ENCODE assay signal across 13 mouse cellular contexts in the genomic region with DNA sequence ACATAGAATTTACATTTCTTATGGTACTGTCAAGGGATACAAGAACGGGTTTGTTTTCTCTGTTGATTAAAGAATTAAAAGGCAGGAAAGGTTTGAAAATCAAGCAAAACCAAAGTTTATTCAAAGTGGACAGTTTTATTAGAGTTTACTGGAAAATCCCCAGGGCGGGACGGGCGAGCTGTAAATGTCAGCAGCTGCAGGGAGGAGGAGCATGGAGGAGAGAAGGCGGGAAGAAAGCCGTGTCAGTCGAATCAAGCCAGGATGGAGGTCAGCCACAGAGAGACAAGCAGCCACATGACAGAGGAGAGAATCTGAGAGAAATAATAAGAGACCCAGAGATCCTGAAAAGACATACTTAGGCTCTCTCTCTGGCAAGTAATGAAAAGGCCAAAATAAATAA.
DNase-seq lines count a peak whose midpoint lies in the region; ATAC-seq and TF ChIP-seq lines count a peak whose summit lies in the region.
"Had no signal": no experiment of that assay in that cellular context is flagged by ENCODE, and none has a peak within 500 bp of the region (broad histone marks: within the 10 kb centered on the region; RNA-seq: fewer than 3 reads in every experiment).

No protein-coding gene starts in this region.

- H3K27me3 ChIP-seq in CH12.LX (replicated peaks), result no peaks in the 10 kb centered on the region
- H3K27me3 ChIP-seq in embryonic facial prominence, embryonic 14.5 days (replicated peaks; ENCODE audit: control insufficient read depth, insufficient read depth, low read length), result no peaks in the 10 kb centered on the region
- no peaks in the 10 kb centered on the region for H3K27me3 ChIP-seq in kidney, embryonic 16.5 days (ENCODE audit: insufficient read depth, low read length)
- no peaks in the 10 kb centered on the region for H3K27me3 ChIP-seq in liver, postnatal 0 days (ENCODE audit: insufficient read depth, low read length)
- H3K27me3 ChIP-seq: embryonic facial prominence, embryonic 12.5 days; midbrain, embryonic 12.5 days had no signal

- H3K27ac ChIP-seq in CH12.LX (ENCODE audit: insufficient read depth, low read depth), result no peak overlapping the region
- H3K27ac ChIP-seq in embryonic facial prominence, embryonic 14.5 days (replicated peaks; ENCODE audit: low read depth, low read length), result no peak overlapping the region
- H3K27ac ChIP-seq in kidney, embryonic 16.5 days (ENCODE audit: low read length), result no peak overlapping the region; the same call in 1 of the 2 replicates
- no peak overlapping the region for H3K27ac ChIP-seq in liver, postnatal 0 days (ENCODE audit: low read depth)
- H3K27ac ChIP-seq: embryonic facial prominence, embryonic 12.5 days; midbrain, embryonic 12.5 days had no signal

- 30% methylated on average over 7 of the region's 7 CpGs for WGBS in embryonic facial prominence, embryonic 14.5 days
- WGBS in kidney, embryonic 16.5 days, result 14% methylated on average over 7 of the region's 7 CpGs
- 56% methylated on average over 7 of the region's 7 CpGs for WGBS in liver, postnatal 0 days (ENCODE audit: insufficient replicate concordance)

- TF ChIP-seq EP300 in CH12.LX (IDR thresholded peaks at IDR 0.05; ENCODE audit: low read length), result no peak
- no peak for TF ChIP-seq EP300 in liver, postnatal 0 days (IDR thresholded peaks at IDR 0.05; ENCODE audit: low read depth)

- no peaks in the 10 kb centered on the region for H3K36me3 ChIP-seq in CH12.LX (replicated peaks in 1 of 2; ENCODE audit: control insufficient read depth in 1 of 2, insufficient read depth in 1 of 2, low read length in 1 of 2)
- no peaks in the 10 kb centered on the region for H3K36me3 ChIP-seq in embryonic facial prominence, embryonic 14.5 days (ENCODE audit: control insufficient read depth, insufficient read depth, low read length)
- H3K36me3 ChIP-seq in kidney, embryonic 16.5 days (ENCODE audit: insufficient read depth, low read length), result no peaks in the 10 kb centered on the region
- H3K36me3 ChIP-seq in liver, postnatal 0 days (replicated peaks; ENCODE audit: insufficient read depth, low read length), result no peaks in the 10 kb centered on the region
- H3K36me3 ChIP-seq: embryonic facial prominence, embryonic 12.5 days; G1E; midbrain, embryonic 12.5 days had no signal

- no peak for TF ChIP-seq RAD21 in CH12.LX (IDR thresholded peaks at IDR 0.05; ENCODE audit: low read depth, low read length)

- H3K4me1 ChIP-seq in CH12.LX (ENCODE audit: control insufficient read depth in 1 of 2, insufficient read depth in 2 of 2), result peaks cover 0 to 13% of the 10 kb centered on the region in 2 experiments; a peak in 2 of 4 replicates
- H3K4me1 ChIP-seq in embryonic facial prominence, embryonic 14.5 days (ENCODE audit: control insufficient read depth, insufficient read depth, low read length), result no peaks in the 10 kb centered on the region; the same call in 1 of the 2 replicates
- H3K4me1 ChIP-seq in kidney, embryonic 16.5 days (ENCODE audit: insufficient read depth, low read length), result peaks cover 17% of the 10 kb centered on the region; the same call in 1 of the 2 replicates
- no peaks in the 10 kb centered on the region for H3K4me1 ChIP-seq in liver, postnatal 0 days (ENCODE audit: insufficient read depth)
- H3K4me1 ChIP-seq: embryonic facial prominence, embryonic 12.5 days had no signal

- no peak overlapping the region for H3K9ac ChIP-seq in CH12.LX (ENCODE audit: insufficient read depth, low read depth)
- H3K9ac ChIP-seq in embryonic facial prominence, embryonic 14.5 days (ENCODE audit: low read depth, low read length), result no peak overlapping the region
- H3K9ac ChIP-seq in kidney, embryonic 16.5 days (replicated peaks; ENCODE audit: low read length), result no peak overlapping the region
- H3K9ac ChIP-seq in liver, postnatal 0 days (replicated peaks), result no peak overlapping the region
- H3K9ac ChIP-seq: embryonic facial prominence, embryonic 12.5 days; midbrain, embryonic 12.5 days had no signal

- dilution Hi-C loops in CH12.LX (cut with MboI; ENCODE audit: extremely low pct_ligation_motif_present, extremely low pct_unique_long_range_greater_than_20kb, low sequenced_read_pairs), result no loop called here

- peak; percentile 17 for DNase-seq in gastrocnemius, postnatal 10 days
- DNase-seq in gastrocnemius, postnatal 25 days, result no peak
- DNase-seq in CH12.LX (ENCODE audit: extremely low read depth), result peak; percentile 33
- DNase-seq in embryonic facial prominence, embryonic 14.5 days (ENCODE audit: low spot score), result peak; percentile 34
- DNase-seq in liver, postnatal 0 days, result no peak
- DNase-seq in embryo, embryonic 11 days, result no peak
- DNase-seq in cerebellum, adult 9-11 months, result no peak
- DNase-seq: cerebellum, postnatal 14 days; right cerebral cortex, postnatal 14 days had no signal

- 0 out of 2 replicates have a peak overlapping the region, but pooled peaks have one; percentile 36 for H3K4me2 ChIP-seq in CH12.LX (ENCODE audit: insufficient read depth, low read depth, poor library complexity, severe bottlenecking)
- H3K4me2 ChIP-seq in embryonic facial prominence, embryonic 14.5 days (ENCODE audit: low read depth, low read length), result no peak overlapping the region
- no peak overlapping the region for H3K4me2 ChIP-seq in kidney, embryonic 16.5 days (replicated peaks; ENCODE audit: low read depth, low read length)
- no peak overlapping the region for H3K4me2 ChIP-seq in liver, postnatal 0 days (ENCODE audit: low read depth, low read length)
- H3K4me2 ChIP-seq: embryonic facial prominence, embryonic 12.5 days; midbrain, embryonic 12.5 days had no signal

- in situ Hi-C loops in CH12.LX (cut with MboI; ENCODE audit: low pct_ligation_motif_present, low pct_unique_long_range_greater_than_20kb, low sequenced_read_pairs), result no loop called here

- H3K9me3 ChIP-seq in CH12.LX (replicated peaks; ENCODE audit: low read length), result no peaks in the 10 kb centered on the region
- H3K9me3 ChIP-seq in embryonic facial prominence, embryonic 14.5 days (ENCODE audit: control insufficient read depth, low read length), result no peaks in the 10 kb centered on the region
- H3K9me3 ChIP-seq in kidney, embryonic 16.5 days (ENCODE audit: low read length), result no peaks in the 10 kb centered on the region
- H3K9me3 ChIP-seq in liver, postnatal 0 days (ENCODE audit: low read length), result no peaks in the 10 kb centered on the region
- H3K9me3 ChIP-seq: embryonic facial prominence, embryonic 12.5 days; midbrain, embryonic 12.5 days had no signal

- no peak for ATAC-seq in embryonic facial prominence, embryonic 14.5 days (ENCODE audit: low read depth)
- ATAC-seq in kidney, embryonic 16.5 days (ENCODE audit: low FRiP score, low TSS enrichment), result 0 out of 2 replicates have a peak, but pooled peaks have one; percentile 61
- no peak for ATAC-seq in liver, postnatal 0 days

- H3K4me3 ChIP-seq in CH12.LX (replicated peaks in 1 of 3; ENCODE audit: low read depth in 2 of 3, low read length in 2 of 3, poor library complexity in 1 of 3), result no peak overlapping the region
- no peak overlapping the region for H3K4me3 ChIP-seq in embryonic facial prominence, embryonic 14.5 days (ENCODE audit: low read depth, low read length)
- no peak overlapping the region for H3K4me3 ChIP-seq in kidney, embryonic 16.5 days (ENCODE audit: low read length)
- no peak overlapping the region for H3K4me3 ChIP-seq in liver, postnatal 0 days (ENCODE audit: low read depth, low read length)
- H3K4me3 ChIP-seq: embryonic facial prominence, embryonic 12.5 days; midbrain, embryonic 12.5 days had no signal

- H3K79me2 ChIP-seq in CH12.LX (replicated peaks; ENCODE audit: control insufficient read depth, extremely low read depth, insufficient read depth, poor library complexity, severe bottlenecking), result no peaks in the 10 kb centered on the region

- no peak for TF ChIP-seq CTCF in CH12.LX (conservative IDR thresholded peaks at IDR 0.05 in 1 of 2, IDR thresholded peaks at IDR 0.05 in 1 of 2; ENCODE audit: low read depth in 2 of 2, low read length in 2 of 2)
- TF ChIP-seq CTCF in liver, postnatal 0 days (IDR thresholded peaks at IDR 0.05; ENCODE audit: low read depth), result no peak

- TF ChIP-seq POLR2A in CH12.LX (IDR thresholded peaks at IDR 0.05; ENCODE audit: low read depth, low read length), result no peak

TF ChIP-seq in CH12.LX, 34 proteins besides CTCF, POLR2A, EP300 and RAD21:
- TF ChIP-seq MYC (IDR thresholded peaks at IDR 0.05; ENCODE audit: low read depth, low read length), result no peak
- TF ChIP-seq MAX (IDR thresholded peaks at IDR 0.05; ENCODE audit: low read length), result no peak
- no peak for TF ChIP-seq TBP (conservative IDR thresholded peaks at IDR 0.05; ENCODE audit: low read depth, low read length)
- TF ChIP-seq NELFE (IDR thresholded peaks at IDR 0.05; ENCODE audit: low read depth, low read length), result no peak
- TF ChIP-seq ZNF384 (IDR thresholded peaks at IDR 0.05; ENCODE audit: low read depth, low read length), result no peak
- no peak for TF ChIP-seq E2F4 (IDR thresholded peaks at IDR 0.05; ENCODE audit: insufficient replicate concordance, low read depth, low read length)
- TF ChIP-seq ZC3H11A (IDR thresholded peaks at IDR 0.05; ENCODE audit: low read depth, low read length), result no peak
- TF ChIP-seq POLR2AphosphoS2 (IDR thresholded peaks at IDR 0.05; ENCODE audit: low read depth, low read length), result no peak

Comparison
In these comparisons a context has a peak if more than half of its experiments do, and no peak if none do; other contexts are left out.
1. DNase-seq: peak in gastrocnemius, postnatal 10 days (single experiment), CH12.LX (single experiment) and embryonic facial prominence, embryonic 14.5 days (single experiment); none in gastrocnemius, postnatal 25 days (single experiment), liver, postnatal 0 days (single experiment), embryo, embryonic 11 days (single experiment) and cerebellum, adult 9-11 months (single experiment).